Mouse (Mus musculus) adrenal gland (tissue): Measurements from ENCODE around the gene Cpne6.

Experiments
- intact Hi-C: fragments of 180-260 bp; cut with DNase I; formaldehyde crosslinking; loops from one replicate; pipeline ENCODE4 v1.15.1; 2025
- long read RNA-seq, 2 experiments: library from polyadenylated mRNA; unstranded; transcript quantifications; one replicate each; pipeline ENCODE4 v2.0.0; 2020; ENCODE audit warnings: borderline replicate concordance in 1 of 2; ENCODE audit not compliant: insufficient replicate concordance in 1 of 2

Gene Cpne6
- long read RNA-seq, experiment 1 = 0 reads
- long read RNA-seq, experiment 2 = 0 reads

DNA sequence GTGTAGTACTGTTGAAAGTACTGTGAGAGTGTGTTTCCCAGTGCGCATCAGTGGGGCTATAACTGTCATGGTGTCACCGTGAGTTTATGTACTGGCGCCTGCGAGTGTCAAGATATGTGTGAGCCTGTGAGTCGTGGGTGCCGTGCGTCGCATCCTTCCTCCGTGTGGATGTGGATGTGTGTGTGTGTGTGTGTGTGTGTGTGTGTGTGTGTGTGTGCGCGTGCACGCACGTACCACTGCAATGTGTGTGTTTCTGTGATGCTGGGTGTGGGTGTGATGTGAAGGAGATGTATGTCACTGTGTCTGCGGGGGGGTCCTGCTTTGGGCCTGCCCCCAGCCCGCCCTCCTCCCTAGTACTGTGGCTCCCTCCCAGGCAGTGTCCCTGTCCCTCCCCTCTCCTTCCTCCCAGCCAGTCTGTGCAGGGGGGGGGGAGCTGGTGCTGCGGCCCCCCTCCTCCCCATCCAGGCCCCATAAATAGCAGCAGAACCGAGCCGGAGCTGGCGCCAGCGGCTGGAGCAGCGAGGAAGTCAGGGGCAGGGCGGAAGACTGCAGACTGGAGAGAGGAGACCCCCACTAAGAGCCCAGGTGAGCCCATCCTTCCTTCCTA is at the start of gene Cpne6:
Cpne6 (plus strand) TSS at position 321 of the 607 bp plus-strand sequence.
- intact Hi-C loops = no loop called here

DNA sequence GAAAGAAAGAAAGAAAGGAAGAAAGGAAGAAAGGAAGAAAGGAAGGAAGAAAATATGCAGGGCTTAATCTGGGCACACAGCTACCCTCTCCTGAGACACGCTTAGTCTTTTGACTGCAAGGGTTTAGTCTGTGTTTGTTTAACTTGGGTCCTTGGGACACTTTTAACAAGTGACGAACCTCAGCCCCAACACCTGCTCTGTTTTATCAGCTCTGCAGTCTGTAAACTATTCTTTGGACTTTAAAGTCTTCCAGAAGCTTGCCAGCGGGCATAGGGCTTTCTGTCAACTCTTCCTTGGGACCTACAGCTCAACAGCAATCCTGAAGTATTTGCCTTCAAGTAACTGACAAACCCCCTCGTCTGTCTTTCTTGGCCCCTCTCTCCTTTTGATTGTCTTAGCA is 48.5 kb upstream of the Cpne6 start:
- intact Hi-C loops = no loop called here

DNA sequence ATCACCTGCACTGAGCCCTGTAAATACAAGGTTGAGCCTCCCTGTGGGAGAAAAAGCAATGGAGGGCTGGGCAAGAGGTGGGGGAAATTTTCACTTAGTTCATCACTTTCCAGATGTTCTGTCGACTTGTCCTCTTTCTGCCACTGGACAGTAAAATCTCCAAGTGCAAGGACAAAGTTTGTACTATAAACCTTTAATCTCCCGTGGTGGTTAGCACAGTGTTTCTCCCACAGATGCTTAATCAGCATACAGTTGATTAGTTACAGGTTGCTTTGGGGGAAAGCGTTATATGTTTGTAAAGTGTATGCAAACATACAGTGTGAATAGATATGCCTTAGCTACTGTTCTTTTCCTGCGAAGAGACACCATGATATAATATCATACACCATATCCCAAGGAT is 43.8 kb upstream of the Cpne6 start:
- intact Hi-C loops = no loop called here

DNA sequence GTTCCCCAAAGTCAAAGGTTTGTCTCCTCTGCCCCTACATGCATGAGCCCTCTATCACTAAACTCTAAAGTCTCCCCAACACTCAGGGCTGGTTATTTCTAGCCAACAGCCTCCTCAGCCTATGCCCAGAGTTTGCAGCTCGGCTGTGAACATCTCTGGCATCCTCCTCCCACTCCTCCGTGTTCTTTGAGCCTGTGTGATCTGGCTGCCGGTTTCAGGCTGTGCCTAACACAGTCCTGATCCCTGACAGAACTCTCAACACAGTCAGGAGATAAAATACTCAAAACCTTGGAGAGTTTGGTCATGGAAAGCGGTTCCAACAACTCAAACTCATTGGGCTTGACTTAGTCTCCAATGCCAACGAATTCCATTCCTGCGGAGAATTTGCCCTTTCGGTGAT is 43.1 kb upstream of the Cpne6 start:
- intact Hi-C loops = no loop called here

DNA sequence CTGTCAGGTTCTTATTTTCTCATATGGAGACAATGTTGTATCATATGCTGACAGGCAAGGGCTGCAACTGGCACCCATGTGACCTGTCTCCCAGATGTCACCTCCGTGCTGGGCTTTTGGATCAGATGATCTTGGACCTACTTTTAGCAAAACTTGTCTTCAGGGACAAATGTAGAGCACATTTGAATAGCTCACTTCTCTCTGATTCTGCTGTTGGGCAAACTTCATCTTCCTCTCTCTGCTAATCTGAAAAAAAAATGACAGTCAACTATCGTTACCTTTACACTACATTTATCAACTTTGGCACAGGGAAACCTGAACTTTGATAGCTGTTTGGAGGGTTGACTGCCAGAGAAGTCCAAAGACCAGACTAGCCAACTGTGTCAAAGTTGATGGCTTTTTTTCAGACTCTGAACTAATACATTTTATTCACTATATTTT is 41.9 kb upstream of the Cpne6 start:
- intact Hi-C loops = no loop called here

DNA sequence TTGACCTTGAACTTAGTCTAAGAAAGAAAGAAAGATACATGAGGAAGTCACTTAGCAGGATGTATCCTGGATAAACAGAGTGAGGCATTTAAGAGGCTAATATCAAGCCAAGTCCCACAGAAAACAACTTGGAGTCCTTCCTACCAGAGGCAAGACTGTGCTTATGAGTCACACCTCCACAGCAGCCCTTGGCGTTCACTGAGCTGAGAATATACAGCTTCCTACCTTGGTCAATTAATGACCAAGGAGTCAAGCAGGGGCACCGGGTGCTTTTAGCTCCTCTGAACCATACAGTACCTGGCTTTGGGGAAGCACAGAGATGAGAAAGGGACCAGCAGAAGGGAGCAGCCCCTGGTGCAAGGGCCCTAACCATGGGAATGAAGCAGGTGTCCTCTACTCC is 41.2 kb upstream of the Cpne6 start:
- intact Hi-C loops = no loop called here

DNA sequence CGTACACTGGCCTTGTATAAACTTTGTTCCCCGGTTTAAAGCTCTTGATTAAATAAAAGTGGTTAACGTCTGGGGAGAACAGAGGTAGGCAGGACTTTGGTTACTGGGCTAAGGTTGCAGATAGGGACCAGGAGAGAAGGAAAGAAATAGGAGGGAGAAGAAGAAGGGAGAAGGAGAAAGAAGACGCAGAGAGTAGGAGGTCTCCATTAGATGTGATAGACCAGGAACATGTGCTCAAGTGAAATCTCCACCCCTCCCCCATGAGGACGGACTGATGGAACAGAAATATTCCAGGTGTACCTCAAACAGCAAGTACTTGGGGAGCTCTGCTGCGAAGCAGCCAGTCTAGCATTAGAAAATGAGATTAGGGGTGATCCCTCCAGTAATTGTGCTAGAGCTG is 40.4 kb upstream of the Cpne6 start:
- intact Hi-C loops = no loop called here

DNA sequence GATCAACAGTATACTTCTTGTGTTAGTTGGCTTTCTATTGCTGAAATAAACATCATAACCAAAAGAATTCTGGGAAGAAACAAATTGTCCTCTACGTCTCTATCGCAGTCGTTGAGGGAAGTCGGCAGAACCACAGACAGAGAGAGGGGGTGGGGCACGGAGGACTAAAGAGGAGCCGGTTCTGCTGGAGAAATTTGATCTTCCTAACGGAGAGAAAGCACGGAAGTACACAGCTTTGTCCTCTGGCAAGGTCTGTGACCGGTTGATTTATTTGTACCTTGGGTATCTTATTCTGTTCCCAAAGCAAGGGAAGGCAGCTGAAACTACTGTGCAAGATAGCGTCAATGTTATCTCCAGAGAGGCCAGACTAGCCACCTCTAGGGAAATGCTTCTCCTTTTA is 39.4 kb upstream of the Cpne6 start:
- intact Hi-C loops = no loop called here

DNA sequence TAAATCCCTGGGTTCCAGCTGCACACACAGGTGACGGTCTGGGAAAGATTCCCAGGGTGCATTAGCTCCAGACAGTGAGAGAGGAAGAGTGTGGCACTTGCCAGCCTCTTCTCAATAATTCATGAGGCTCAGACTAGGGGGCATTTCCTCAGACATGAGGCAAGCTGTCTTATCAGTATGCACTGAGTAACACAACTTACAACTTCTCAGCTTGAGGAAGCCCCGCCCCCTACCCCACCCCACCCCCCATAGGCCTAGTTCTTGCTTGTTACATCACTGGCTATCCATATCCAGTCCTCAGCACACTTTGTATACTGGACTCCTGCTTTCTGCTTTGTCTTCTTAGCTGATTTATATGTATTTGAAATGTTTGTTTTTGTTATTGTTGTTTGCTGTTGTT is 34.6 kb upstream of the Cpne6 start:
- intact Hi-C loops = no loop called here

DNA sequence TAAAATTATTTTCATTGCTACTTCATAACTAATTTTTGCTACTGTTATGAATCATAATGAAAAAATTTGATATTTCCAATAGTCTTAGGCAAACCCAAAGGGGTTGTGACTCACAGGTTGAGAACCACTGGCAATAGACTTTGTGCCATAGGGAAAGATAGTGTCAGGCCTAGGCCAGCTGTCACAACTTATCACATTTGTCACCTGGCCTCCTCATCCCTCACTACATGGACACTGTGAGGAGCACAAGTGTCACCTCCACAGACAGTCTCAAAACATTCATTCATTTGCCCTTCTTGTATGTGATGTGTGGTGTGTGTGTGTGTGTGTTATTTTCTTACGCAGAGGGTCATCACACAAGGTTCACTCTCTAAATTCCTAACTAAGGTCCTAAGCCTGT is 32.8 kb upstream of the Cpne6 start:
- intact Hi-C loops = no loop called here

DNA sequence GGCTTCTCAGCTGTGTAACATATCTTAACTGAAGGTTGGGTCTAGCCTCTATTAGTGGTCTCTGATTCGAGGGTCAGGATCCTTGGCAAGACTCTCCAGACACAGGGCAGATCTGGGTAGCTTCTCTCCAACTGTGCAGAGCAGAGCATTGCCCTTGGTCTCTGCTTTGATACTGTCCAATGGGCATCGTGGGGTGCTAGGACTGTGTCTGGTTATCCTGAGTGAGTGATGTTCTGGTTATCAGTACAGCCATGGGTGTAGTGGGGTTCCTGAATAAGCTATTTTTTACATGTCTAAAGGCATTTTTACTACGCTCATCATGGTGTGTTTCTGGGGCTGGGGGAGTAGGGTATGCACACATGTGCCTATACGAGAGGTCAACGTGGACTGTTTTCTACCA is 32.4 kb upstream of the Cpne6 start:
- intact Hi-C loops = no loop called here

DNA sequence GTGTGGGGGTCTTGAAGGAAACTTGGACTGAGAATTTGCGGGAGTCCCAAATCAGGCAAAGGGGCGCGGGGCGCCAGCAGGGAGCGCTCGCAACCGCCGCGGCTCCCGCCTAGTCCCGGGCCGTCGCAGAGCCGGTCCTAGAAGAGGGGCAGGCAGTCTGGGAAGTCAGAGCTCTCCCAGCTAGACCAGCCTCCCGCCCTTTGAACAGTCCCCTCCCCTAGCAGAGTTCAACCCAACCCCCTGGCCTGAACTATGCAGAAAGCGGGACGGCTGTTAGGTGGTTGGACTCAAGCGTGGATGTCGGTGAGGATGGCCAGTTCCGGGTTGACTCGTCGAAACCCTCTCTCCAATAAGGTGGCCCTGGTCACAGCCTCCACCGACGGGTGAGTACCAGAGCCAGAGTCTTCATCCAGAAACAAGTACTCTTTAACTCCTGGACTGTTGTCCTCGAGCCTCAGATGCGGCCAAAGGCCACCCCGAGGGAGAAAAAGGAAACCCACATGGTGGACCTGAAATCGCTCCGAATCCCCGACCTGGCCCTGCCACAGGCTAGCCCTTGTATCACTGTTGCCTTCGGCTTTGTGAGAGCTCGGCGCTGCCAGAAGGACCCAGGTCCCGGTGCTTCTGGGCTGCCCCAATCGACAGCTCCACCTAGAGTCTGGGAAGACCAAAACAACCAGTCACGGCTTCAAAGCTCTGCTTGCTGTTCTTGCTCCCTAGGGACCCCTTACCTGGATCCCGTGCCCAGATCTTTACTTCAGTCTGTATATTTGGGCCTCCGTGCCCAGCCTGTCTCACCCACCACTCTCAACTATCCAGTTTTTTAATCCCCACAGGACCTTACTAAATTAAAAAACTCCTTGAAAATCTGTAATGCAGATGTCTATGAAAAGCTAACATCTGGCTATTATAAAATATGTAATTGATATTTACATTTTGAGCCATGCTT is 31.3 kb upstream of the Cpne6 start, which contains the start of gene Dhrs4:
Dhrs4 (plus strand) TSS at position 108 of the 949 bp plus-strand sequence.
- intact Hi-C loops = no loop called here

DNA sequence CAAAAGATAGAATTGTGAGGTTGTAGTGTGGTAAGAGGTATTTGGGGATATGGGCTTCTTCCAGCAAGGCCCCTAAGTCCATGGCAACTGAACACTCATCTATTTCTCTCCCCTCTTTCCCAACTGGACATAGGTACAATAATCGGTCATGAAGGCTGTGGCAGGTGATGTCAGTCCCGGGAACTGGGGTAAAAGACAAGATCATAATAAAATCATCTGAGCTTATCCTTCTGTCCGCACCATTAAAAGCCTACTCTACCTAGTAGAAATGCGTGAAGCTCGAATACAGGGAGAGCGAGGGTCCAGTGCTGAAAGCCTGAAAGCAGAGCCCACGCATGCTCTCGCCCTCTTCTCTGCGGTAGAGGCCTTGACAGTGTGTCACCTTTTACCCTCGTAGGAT is 30.6 kb upstream of the Cpne6 start:
- intact Hi-C loops = no loop called here

DNA sequence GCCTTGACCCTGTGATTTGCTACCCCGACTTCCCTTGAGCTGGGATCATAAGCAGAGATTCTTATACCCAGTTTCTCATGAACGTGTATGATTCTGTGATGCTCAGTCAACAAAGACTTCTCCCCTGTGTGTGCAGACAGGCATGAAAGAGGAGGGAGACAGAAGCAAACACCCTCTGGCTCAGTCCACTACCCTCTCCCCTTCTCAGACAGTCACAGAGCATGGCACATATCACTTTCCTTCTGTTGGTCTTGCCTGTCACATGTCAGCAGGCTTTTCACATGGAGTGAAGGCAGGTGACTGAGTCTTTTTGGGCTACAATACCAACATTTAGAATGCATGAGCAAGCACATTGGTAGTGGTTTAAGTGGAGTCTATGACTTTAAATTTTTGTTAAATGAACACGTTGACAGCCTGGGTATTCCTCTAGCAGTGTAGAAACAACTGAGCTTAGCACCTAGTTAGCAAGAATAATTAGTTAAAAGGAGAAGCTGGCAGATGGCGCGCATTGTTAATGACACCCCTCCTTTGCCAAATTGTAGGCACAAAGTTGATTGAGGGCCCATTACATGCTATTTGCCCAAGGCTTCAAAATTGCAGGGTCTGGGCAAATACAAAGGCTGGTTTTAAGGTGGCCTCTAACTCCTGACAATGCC is 25.7 kb upstream of the Cpne6 start:
- intact Hi-C loops = no loop called here

DNA sequence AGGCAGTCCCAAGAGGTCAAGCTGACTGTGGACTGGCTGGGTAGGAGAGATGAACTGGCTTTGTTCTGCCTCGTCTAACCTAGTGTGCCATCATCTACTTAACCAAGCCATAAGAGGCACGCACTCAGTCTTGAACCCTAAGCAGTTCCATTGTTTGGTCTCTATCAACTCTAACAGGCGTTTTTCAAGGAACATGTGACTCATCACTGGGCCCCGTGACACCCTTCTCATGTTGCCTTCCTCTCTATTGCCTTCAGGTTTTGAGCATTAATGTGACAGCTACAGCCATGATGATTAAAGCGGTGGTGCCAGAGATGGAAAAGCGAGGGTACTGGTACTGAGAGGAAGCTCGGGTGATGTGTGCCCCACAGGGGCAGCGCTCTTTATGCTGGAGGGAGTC is 23.4 kb upstream of the Cpne6 start:
- intact Hi-C loops = no loop called here

DNA sequence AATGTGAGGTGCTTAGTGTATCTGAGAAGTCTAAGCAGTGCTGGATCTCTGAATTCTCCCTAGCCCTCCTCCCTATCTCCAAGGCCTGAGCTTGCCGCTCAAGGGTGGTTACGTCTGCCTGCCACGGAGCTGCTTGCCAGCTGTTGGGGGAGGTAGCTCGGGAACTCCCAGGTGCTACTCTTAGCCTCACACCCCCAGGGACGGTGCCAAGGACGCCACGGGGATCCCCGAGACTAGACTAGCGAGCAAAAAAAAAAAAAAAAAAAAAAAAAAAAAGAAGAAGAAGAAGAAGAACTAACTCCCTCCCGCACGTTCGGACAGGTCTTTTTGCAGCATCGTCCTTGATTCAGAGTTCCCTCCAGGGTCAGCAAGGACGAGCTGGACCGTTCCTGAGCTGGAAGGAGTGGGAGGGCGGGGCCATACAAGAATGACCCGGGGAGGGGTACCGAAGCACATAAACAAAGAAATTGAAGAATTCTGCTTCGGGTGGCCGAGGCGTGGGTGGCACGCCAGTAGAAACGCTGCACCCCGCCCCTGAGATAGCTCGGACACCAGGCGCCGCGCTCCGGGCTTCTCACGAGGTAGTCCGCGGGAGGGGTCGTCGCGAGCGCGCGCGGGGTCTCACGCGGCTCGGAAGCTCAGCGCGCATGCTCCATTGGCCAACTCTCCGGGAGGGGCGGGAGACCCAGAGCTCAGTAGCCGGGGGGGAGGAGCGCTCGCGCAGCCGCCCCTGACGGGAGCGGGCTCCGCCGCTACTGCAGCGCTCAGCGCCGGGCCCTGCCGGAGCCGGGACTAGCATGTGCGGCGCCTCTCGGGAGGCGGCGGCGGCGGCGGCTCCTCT is 19.7 kb upstream of the Cpne6 start, which contains the start of gene Carmil3:
Carmil3 (plus strand) TSS at position 291 of the 841 bp plus-strand sequence.
- intact Hi-C loops = loop anchor here (2.0 kb wide), 1 partner anchor 66 kb away; no protein-coding TSS in a partner anchor

DNA sequence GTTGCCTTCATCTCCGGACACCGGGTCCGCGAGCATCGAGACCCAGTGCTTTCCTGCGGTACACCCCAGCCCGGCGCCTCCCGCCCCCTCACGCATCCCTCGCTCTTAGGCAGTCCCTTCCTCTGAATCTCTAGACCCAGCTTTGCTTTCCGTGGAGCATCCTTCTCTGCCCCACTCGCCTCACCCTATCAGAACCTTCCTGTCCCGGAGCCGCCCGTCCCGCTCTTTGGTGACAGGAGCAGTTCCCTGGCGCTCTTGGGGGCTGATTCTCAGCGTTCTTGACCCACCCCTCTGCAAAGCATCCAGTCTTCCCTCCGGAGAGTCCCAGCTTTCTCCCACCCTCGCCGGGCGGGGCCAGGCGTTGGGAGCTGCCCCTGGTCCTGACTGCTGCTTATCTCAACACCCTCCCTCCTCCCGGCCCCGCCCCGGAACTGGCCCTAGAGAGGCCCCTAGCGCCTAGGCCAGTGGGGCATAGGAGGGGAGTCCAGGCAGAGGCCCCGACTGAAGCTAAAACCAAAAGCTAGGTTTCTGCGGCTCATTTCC is 18.9 kb upstream of the Cpne6 start:
- intact Hi-C loops = loop anchor here (2.0 kb wide), 1 partner anchor 65 kb away; no protein-coding TSS in a partner anchor

DNA sequence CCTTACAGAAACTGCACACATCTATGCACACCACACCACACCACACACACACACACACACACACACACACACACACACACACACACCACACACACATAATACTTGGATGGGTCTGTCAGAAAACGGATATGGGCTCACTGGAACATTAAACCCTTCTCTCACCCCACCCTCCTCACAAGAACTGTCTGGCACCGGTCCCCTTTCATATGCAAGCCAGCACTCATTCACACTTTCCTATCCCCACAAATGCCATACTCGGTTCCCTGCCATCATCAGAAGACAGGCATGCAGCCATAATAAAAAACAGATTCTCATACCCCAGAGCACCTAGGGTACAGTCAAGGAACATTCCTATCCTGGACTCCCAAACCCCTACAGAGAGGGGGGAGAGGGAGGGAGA is 18.1 kb upstream of the Cpne6 start:
- intact Hi-C loops = no loop called here

DNA sequence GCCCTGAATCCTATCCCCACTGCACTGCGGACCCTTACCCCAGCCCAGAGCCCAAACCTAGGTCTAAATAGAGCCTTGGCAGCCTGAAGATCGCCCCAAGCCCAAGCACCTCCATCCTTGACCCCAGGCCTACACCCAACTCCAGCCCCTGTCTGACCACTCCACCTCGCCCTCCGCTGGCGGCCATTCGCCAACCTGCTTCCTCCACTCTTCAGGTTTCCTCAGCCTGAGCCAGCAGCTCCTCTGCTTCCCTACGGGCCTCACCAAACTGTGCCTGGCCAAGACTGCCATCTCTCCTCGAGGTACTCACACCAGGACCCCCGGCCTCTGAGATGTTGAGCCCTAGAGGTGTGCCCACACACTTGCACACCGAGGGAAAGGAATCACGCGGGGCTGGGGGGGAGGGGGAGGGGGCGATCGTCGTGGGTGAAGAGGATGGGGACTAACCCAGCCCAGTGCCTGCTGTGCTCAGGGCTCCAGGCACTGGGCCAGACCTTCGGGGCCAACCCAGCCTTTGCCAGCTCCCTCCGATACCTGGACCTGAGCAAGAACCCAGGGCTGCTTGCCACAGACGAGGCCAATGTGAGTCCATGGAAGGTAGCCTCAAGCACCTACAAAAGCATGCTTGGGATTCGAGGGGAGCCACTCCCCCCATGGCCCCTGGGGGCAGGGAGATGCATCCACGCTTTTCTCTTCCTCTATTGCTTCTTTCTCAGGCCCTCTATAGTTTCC is 14.6 kb upstream of the Cpne6 start:
- intact Hi-C loops = loop anchor here (2.0 to 5.0 kb wide), 2 partner anchors 41 to 107 kb away; partner anchors contain the start of gene Irf9
